In genomic region chr8:81858393-81858792, GRCm38 (mm10) we compare ENCODE assay signal across 29 mouse cellular contexts.
"Had no signal": no experiment of that assay in that cellular context is flagged by ENCODE, and none has a peak within 500 bp of the region (broad histone marks: within the 10 kb centered on the region; RNA-seq: fewer than 3 reads in every experiment).

No protein-coding gene starts in this region.

- H3K9ac ChIP-seq: limb, embryonic 12.5 days; limb, embryonic 13.5 days; limb, embryonic 15.5 days; liver, embryonic 12.5 days; liver, embryonic 13.5 days; liver, embryonic 14.5 days; liver, embryonic 15.5 days; liver, postnatal 0 days; lung, embryonic 14.5 days; lung, embryonic 15.5 days; midbrain, embryonic 12.5 days; midbrain, embryonic 13.5 days; midbrain, embryonic 15.5 days had no signal

- H3K36me3 ChIP-seq: limb, embryonic 10.5 days; limb, embryonic 12.5 days; limb, embryonic 13.5 days; limb, embryonic 15.5 days; liver, embryonic 12.5 days; liver, embryonic 13.5 days; liver, embryonic 15.5 days; lung, embryonic 15.5 days; midbrain, embryonic 10.5 days; midbrain, embryonic 12.5 days; midbrain, embryonic 13.5 days; midbrain, embryonic 15.5 days had no signal

- H3K4me3 ChIP-seq: limb, embryonic 10.5 days; limb, embryonic 12.5 days; limb, embryonic 13.5 days; limb, embryonic 15.5 days; liver, embryonic 12.5 days; liver, embryonic 13.5 days; liver, embryonic 15.5 days; lung, embryonic 15.5 days; megakaryocyte, embryonic 14.5 days; midbrain, embryonic 10.5 days; midbrain, embryonic 12.5 days; midbrain, embryonic 13.5 days; midbrain, embryonic 15.5 days; myocyte had no signal

- H3K4me1 ChIP-seq: liver, embryonic 12.5 days; liver, embryonic 13.5 days; liver, embryonic 15.5 days; lung, embryonic 15.5 days; midbrain, embryonic 10.5 days; midbrain, embryonic 12.5 days; midbrain, embryonic 13.5 days; midbrain, embryonic 15.5 days had no signal

- H3K9me3 ChIP-seq: limb, embryonic 10.5 days; limb, embryonic 12.5 days; limb, embryonic 13.5 days; limb, embryonic 15.5 days; liver, embryonic 12.5 days; liver, embryonic 13.5 days; liver, embryonic 15.5 days; lung, embryonic 15.5 days; megakaryocyte, embryonic 14.5 days; midbrain, embryonic 10.5 days; midbrain, embryonic 12.5 days; midbrain, embryonic 13.5 days; midbrain, embryonic 15.5 days had no signal

- H3K27me3 ChIP-seq: limb, embryonic 12.5 days; limb, embryonic 13.5 days; limb, embryonic 15.5 days; liver, embryonic 12.5 days; liver, embryonic 13.5 days; liver, embryonic 15.5 days; lung, embryonic 15.5 days; megakaryocyte, embryonic 14.5 days; midbrain, embryonic 12.5 days; midbrain, embryonic 13.5 days; midbrain, embryonic 15.5 days had no signal

- H3K27ac ChIP-seq: limb, embryonic 10.5 days; limb, embryonic 12.5 days; limb, embryonic 13.5 days; limb, embryonic 15.5 days; liver, embryonic 12.5 days; liver, embryonic 13.5 days; liver, embryonic 14.5 days; liver, embryonic 15.5 days; lung, embryonic 15.5 days; macrophage; midbrain, embryonic 10.5 days; midbrain, embryonic 12.5 days; midbrain, embryonic 13.5 days; midbrain, embryonic 15.5 days had no signal

- DNase-seq: left cerebral cortex, postnatal 4 days; liver; liver, embryonic 13.5 days; liver, postnatal 0 days; lung, adult 18-20 months; lung, adult 2 months; lung, embryonic 14.5 days; lung, postnatal 10 days; lung, postnatal 14 days; lung, postnatal 36 days; lung, postnatal 4 days; midbrain, embryonic 14.5 days had no signal

- H3K4me2 ChIP-seq: limb, embryonic 12.5 days; limb, embryonic 13.5 days; limb, embryonic 15.5 days; liver, embryonic 11.5 days; liver, embryonic 12.5 days; liver, embryonic 13.5 days; liver, embryonic 15.5 days; lung, embryonic 14.5 days; lung, embryonic 15.5 days; midbrain, embryonic 11.5 days; midbrain, embryonic 12.5 days; midbrain, embryonic 13.5 days; midbrain, embryonic 15.5 days had no signal
